Mouse (Mus musculus) spleen, adult 2 months (tissue): ENCODE measurements at regions not wholly inside any gene's neighbourhood (a gene's known extent, or its start where the extent isn't known, plus 50 kb on each side); places are given as distances from the start of the nearest gene placed in this dataset.

Source experiments
- CTCF ChIP-seq: fragments of 200-500 bp; IDR thresholded peaks from 2 replicates; pipeline ENCODE4 v1.5.1; 2011; ENCODE audit warnings: mild to moderate bottlenecking, inconsistent platforms; ENCODE audit not compliant: insufficient read depth, insufficient read length, insufficient replicate concordance; ENCODE audit errors: extremely low read depth
- POLR2A ChIP-seq: fragments of 200-500 bp; IDR thresholded peaks from 2 replicates; pipeline ENCODE4 v1.6.1; 2011; ENCODE audit warnings: low read depth, low read length, inconsistent platforms

GRCm38 (mm10) chr5:4578856-4579255, 179.0 kb downstream of the Fzd1 start:
- TF ChIP-seq CTCF: no peak
- TF ChIP-seq POLR2A: no peak
